Mouse (Mus musculus) adrenal gland, adult 18-20 months (tissue): ENCODE data around the gene Cyp4f13. TPM values are rescaled to one million over a fixed set of nuclear protein-coding genes. Genes with fewer than 3 reads are reported as not detected.

Experiments used
- DNase-seq, 2 experiments: peaks; one replicate each; pipeline ENCODE4 v3.0.0; 2021 to 2022; ENCODE audit warnings: low spot score in 2 of 2
- long read RNA-seq, 2 experiments: library from polyadenylated mRNA; stranded (forward); transcript quantifications; one replicate each; pipeline ENCODE4 v2.0.0; 2021
- total RNA-seq, 2 experiments: library from RNA; stranded (reverse); gene quantifications; 1 replicate in 1 of 2; 2 replicates in 1 of 2; pipeline ENCODE4 v1.2.3; 2021

Gene Cyp4f13
- total RNA-seq: 10 to 100 TPM; 49.7 to 67.3 TPM
- long read RNA-seq, experiment 1, transcript Cyp4f13-201 (13 exons, 1,752 nt): major isoform, 19 of 26 reads
- long read RNA-seq, experiment 1, partial matches to known transcripts: 0 of 26 reads
- long read RNA-seq, experiment 1, other reads (novel, unspliced or antisense): 7 of 26 reads
- long read RNA-seq, experiment 2, transcript Cyp4f13-201 (13 exons, 1,752 nt): major isoform, 53 of 75 reads
- long read RNA-seq, experiment 2, partial matches to known transcripts: 9 of 75 reads
- long read RNA-seq, experiment 2, other reads (novel, unspliced or antisense): 13 of 75 reads

DNA sequence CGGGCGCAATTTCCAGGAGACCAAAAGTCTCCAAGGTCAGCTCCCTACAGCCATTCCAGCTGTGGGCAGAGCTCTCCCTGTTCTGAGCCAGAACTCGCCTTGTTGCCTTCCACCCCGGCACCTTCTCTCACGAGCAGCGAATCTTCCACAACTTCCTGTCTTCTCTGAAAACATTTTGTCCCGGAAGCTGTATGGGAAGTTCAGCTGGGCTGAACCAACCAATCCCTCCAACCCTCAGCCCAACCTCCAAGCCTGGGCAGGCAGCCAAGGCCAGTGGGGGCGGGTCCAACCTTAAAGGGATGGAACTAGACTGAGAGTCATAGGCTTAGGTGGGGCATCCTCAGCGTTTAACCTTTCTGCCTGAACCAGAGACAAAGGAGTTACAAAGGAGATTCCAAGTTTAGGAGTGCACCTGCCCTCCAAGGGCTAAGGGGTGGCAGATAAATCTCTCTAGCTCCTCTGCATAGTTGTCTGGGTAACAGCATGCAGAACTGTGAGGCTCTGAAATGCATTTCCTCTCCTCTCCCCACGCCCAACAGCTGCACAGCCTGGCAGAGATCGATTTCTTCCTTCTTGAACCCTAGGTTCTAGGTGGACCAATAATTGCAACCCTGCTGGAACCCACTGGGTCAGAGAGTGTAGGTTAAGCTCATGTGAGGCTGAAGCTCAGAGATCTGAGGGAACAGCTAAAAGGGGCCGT is at the start of gene Cyp4f13:
Cyp4f13 (minus strand) TSS at position 188 of the 700 bp plus-strand sequence.
- peak; percentile 98 to 99 for DNase-seq

DNA sequence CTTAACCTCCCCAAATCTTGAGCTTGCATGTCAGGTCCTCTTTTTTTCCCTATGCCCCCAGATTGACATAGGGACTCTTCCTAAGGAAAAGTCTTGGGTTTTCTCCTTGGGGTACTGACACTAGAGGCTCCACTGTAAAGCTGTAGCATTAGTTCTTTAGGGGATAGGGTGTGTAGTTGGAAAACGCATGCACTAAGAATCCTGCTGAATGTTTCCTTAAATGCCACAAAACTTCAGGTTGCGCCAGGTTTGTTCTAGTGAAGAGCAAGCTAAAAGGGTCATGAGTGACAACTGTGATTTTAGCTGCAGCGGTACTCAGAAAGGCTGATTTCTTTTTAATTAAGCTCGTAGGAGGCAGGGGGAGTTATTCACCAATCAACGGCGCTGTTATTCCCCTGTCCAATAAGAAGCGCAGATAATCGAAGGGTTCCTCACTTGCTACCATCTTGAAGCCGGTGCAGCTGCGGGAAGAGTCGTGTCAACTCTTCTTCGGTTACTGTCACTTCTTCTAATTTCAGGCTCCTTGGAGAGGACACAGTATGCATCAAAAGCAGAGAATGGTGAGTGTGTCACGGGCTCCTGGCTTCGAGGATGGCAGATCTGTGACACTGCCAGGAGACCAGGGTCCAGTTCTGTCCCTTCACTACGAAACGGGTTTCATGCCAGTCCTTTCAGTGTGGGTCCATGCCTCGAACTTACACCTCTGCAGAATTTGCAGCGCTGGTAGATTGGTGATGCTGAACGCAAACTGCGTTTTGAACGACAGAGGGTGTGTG is 45.7 kb upstream of the Cyp4f13 start, which contains the start of gene Zfp952:
Zfp952 (plus strand) TSS at position 431 of the 776 bp plus-strand sequence.
- DNase-seq: peak; percentile 69 to 71

DNA sequence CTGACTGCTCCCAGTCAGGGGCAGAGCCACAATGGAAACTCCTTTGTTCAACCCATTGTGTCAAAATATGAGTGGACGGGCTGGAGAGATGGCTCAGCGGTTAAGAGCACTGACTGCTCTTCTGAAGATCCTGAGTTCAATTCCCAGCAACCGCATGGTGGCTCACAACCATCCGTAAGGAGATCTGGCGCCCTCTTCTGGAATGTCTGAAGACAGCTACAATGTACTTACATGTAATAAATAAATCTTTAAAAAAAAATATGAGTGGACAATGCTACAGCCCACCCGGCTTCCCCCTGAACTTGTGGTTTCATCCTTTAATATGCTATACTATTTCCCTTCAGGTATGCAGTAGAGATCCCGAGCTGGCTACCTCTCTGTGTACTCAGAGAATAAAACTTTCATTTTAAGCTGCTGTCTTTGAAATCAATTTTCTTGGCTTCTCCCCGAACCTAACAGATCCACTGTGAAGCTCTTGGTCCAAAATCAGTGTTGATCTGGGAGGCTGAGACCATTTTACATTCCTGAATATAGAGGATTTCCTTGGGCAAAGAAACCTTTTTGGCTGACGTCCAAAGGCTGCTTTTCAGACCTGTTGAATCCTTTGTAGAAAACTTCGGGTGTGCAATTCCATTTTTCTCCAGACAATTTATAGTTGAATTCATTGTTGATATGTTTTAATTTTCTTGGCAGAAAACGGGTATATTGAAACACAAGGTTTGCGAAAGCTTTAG is 44.9 kb upstream of the Cyp4f13 start:
- DNase-seq: no peak

DNA sequence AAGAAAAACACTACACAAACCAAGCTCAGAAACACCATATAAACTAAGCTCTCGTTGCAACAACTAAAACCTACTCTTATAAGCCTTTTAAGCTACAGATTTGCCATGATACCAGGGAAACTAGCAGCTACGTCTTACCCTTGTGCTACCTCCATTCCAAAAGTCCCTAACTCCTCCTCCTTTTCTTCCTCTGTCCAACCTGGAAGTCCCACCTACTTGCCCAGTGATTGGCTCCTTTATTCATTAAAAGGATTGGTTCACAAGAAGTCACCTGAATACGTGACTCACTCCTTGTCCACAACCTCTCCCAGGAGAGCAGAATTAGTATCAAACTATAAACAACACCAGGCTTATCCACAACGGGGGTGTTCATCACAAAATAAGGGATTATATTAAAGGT is 39.1 kb upstream of the Cyp4f13 start:
- no peak for DNase-seq

DNA sequence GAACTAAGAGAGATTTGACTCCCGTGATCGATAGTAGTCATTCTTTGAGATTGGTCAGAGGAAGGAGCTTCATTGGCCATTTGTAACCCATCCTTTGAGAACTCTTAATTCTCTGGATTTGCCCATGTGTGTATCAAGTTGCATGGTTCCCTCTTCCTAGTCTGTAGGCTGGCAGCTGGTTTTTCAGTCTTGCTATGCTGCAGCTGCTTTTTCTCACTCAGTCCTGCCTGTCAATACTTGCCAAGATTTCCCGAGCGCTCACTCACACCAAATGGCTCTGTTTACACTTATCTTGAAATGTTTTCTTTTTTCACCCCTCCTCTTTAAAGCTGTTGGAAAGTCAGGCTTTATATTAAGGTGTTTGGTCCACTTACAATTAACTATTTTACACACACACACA is 34.2 kb upstream of the Cyp4f13 start:
- no peak for DNase-seq

DNA sequence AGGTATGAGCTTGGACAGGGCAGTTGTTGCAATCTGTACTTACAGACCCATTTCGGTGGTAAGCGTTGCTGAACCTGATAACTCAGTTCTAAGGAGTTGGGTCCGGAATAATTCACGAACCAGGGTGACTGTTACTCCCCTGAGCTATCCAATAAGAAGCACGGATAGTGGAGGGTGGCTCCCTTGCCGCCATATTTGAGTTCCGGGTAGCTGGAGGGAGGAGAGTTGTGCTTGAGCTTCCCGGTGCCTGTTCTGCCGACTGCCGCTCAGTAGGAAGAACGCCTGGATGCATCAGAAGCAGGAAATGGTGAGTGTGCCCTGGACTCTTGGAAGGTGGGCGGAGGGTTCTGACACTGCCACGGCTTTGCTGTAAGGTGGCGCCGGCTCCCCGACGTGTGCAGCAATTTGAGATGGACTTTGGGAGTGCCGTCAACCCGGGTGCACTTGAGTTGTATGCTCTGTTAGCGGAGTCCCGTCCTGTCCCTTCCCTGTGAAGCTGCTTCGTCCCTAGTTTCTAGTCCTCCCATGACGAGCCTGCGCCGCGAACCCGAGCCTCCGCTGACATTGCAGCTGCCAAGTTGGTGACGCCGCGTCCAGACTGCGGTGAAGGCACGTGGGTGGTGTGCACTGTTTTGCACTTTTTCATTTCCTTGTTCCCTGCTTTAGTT is 18.6 kb upstream of the Cyp4f13 start, which contains the start of gene Zfp472:
Zfp472 (plus strand) TSS at position 192 of the 668 bp plus-strand sequence.
- DNase-seq: peak; percentile 80 to 86

DNA sequence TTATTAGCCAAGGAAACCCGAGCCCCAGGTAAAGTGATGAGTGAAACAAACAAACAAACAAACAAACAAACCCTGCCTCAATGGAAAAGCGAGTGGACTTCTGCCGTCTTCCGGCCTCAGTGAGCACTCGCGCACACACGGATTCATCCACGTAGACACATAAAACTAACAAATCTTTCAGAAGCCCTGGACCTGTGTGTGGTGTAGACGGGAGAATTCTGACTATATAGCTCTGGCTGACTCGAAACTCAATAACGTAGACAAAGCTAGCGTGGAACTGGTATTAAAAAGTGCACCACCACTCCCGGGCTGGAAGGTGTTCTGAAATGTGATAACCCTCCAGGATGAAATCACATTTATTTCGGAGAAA is 18.0 kb upstream of the Cyp4f13 start:
- DNase-seq: no peak

DNA sequence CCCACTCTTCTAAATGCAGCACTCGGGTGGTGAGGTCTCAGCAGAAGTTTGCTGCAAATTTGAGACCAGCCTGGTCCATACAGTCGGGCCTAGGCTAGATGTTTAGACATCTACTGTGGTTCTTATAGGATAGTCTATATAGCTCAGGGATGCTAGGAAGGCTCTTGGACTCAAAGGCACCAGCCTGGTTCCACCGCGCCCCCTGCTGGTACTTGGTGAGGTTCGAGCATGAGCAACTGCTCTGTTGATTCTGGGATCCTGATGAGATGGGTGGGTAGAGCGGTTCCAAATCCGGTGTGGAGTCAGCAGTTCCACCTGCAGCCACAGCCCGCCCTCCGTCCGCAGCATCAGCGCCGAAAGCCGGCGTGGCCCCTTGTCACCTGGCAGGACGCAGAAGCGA is 4.2 kb upstream of the Cyp4f13 start:
- peak; percentile 83 to 92 for DNase-seq

DNA sequence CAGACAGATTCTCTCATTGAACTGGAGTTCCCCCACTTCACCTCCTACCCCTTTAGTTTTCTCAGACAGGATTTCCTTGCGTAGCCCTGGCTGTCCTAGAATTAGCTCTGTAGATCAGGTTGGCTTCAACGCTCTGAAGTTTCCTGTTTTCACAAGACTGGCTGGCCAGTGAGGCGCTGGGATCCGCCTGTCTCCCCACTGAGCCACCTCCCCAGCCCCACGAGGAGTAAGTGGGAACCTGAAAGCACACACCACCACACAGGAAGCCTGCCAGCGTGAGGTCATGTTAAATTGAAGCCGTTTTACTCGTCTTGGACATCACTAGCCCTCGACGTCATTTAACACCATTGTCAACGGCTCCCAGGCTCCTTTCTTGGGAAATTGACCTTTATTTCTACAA is 3.8 kb upstream of the Cyp4f13 start:
- DNase-seq: no peak

DNA sequence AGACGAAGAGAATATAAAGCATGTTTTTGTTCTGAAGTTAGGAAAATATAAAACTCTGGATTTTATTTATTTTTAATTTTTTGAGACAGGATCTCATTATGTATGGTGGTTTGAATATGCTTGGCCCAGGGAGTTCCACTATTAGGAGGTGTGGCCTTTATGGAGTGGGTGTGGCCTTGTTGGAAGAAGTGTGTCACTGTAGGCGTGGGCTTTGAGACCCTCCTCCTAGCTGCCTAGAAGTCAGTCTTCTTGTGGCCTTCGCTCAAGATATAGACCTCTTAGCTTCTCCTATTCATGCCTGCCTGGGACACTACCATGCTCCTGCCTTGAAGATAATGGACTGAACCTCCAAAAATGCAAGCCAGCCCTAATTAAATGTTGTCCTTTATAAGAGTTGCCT is 2.9 kb upstream of the Cyp4f13 start:
- DNase-seq: no peak

DNA sequence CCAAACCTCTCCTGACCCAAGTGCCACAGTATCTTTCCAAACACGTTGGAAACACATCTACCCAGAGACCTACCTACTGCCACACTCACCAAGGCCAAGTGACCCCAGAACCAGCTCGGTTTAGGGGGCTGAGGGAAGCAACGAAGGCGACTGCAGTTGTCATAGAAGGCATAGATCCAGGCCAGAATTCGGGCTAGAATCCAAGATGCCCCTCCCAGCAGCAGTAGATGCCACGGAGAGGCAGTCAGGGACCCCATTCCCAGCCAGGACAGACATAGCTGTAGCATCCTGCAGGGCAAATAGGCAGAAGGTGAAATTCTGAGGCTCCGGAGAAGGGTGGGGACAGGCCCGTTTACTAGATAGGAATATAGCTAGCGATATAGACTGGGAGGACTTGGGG is 486 bp downstream of the Cyp4f13 start:
- DNase-seq: no peak

DNA sequence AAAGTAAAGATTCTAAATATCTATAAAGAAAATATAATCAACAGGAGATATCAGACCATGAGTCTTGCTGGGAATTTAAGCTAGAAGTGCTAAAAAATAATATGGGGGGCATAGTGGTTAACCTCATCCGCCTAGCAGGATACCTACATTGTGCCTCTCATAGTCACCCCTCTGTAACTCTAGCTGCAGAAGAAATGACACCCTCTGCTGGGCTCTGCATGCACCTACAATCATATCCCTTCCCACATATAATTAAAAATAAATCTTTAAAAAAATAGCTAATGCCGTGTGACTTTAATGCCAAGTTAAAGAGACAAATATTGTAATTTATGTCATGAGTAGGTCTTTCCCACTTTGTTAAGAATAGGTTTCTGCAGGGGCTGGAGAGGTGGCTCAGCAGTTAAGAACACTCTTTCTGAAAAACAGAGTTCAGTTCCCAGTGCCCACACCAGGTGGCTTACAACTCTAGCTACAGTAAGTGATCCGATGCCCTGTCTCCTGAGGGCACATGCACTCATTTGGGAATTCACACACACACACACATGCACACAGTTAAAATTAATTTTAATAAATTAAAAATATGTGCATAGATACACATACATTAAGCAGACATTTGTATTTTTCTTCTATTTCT is 2.7 kb downstream of the Cyp4f13 start:
- no peak for DNase-seq

DNA sequence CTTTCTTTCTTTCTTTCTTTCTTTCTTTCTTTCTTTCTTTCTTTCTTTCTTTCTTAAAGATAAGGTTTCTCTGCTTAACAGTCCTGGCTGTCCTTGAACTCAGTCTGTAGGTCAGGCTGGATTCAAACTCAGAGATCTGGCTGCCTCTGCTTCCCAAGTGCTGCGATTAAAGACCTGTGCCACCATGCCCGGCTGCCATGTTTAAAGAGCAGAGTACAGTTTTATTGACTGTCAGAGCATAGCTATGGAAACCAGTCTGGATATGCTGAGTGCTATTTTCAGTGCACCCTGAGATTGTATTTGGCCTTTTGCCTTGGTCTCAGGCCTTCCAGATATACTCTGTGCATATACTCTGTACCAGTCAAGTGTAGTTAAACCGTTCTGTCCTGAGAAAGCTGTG is 3.5 kb downstream of the Cyp4f13 start:
- DNase-seq: no peak

DNA sequence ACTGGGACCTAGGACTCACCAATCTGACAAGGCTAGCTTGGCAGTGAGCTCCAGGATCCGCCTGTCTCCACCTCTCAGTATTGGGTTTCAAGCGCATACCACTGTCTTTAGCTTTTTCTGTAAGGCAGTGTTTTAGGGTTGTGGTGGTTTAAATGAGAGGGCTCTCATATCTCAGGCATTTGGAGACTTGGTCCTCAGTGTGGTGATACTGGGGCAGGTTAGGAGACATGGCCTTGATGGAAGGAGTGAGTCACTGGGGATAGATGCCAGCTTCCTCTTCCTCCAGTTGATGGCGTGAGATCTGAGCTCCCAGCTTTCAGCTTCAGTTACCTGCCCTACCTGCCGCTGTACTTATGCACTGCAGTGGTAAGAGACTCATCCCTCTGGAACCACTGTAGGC is 7.4 kb downstream of the Cyp4f13 start:
- no peak for DNase-seq

DNA sequence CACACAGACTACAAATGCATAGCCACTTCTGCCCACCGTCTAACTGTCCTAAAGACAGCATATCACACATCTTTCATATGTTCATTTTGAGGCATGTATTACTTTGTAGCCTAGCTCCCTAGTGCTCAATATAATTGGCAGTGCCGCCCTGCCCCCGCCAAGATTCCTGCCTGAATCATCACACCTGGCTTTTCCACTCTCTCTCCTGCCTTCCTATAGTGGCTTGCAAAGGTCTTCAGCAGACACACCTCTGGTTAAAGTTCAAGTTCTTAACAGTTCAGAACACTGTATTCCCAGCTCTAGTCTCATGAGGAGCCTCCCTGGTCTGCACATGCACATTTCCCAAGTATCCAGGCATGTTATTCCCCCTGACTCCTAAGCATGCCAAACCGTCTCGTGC is 19.4 kb downstream of the Cyp4f13 start:
- DNase-seq: no peak

DNA sequence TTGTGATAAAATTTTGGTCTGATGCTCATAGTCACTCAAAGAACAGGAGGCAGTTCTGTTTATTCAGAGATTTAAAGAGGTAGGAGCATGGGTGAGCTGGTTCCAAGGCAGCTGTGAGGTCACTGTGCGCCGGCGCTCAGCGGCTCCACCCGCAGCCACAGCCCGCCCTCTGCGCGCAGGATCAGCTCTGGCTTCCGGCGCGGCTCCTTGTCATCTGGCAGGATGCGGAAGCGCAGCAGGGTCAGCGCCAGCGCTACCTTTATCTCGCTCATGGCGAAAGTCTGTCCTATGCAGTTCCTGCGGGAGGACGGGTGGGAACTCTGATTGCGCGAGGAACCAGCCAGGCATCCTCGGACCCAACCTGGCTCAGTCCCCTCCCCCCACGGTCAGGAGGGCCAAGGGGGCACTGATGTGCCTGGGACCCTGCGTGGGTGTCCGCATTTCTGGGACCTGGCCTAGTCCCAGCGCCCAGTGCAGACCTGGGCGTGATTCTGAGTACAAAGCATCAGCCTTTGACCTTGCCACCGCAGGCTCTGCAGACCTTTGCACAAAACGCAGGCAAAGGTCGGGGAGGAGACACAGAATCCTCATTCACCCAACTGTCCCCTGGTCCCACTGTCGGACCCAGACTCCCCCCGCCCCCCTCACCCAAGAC is 22.4 kb downstream of the Cyp4f13 start:
- DNase-seq: peak; percentile 57 to 68

DNA sequence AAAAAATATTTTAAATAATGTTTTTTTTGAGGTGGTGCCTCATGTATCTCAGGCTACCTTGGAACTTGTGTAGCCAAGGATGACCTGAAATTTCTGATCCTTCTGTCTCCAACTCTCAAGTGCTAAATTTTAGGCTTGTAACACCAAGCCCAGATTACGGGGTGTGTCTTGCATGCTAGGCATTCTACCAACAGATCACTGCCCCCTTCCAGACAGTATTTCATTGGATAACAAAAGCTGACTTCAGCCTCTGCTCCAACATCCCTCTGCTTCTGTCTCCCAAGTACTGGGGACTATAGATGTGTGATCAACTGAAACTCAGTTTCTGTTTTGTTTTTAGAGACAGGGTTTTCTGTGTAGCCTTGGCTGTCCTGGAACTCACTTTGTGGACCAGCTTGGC is 23.5 kb downstream of the Cyp4f13 start:
- no peak for DNase-seq

DNA sequence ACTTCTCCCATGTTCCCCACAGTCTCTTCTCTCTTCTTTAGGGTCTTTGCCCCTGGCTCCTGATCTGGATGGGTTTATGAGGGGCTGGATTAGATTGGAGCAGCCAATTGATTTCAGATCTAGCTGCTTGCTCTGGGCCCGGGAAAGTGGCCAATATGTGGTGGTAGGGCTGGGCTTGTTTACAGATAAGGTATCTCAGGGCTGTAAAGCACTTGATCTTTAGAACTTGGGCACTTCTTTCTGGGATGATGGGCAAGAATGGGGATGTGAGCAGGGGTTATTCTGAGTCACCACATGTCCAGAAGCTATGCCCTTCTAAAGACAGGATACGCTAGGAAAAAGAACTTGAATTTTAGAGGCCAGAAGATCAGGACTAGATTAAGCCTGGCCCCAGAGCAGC is 28.1 kb downstream of the Cyp4f13 start:
- no peak for DNase-seq

DNA sequence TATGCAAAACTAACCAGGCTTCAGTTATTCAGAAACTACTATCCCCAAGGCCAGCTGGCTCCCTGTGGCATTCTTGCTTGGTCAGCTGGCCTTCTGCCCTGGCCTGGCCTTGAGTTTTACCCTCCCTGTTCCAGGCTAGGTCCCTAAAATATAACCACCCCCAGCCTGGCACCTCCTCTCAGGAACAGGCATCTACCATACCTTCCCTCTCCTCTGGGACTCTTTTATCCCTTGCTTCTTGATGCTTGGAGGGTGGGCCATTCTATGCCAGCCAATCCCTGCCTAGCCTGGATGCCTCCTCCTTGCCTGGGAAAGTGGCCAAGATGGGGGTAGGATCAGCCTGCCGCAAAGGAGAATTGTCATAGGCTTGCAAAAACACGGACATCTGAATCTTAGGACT is 30.1 kb downstream of the Cyp4f13 start, which contains the start of gene Cyp4f14:
Cyp4f14 (minus strand) TSS at position 212 of the 400 bp plus-strand sequence.
- DNase-seq: peak; percentile 51 to 60

DNA sequence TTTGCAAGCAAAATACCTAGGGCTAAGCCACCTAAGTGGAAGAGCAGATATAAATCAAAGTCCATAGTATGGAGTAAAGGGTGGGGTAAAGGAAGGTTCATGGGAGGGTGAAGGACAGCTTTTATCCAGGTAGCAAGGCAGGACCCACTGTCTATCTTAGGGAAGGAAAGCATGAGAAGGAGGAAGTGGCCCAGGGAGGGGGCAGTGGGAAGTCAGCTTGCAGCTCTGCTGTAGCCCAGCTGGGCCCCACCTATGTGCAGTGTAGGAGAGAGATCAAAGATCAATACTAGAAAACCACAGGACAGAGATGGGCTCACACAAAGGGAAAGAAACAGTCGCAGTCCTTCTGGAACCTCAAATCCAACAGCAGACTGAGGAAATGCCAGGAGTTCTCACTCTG is 31.1 kb downstream of the Cyp4f13 start:
- no peak for DNase-seq
